Mouse (Mus musculus): ENCODE measurements around the gene Grm1. TPM values are rescaled to one million over a fixed set of nuclear protein-coding genes. Genes with fewer than 3 reads are reported as not detected.

The Grm1 gene
- total and polyA plus RNA-seq, 3 experiments, result not detected

DNA sequence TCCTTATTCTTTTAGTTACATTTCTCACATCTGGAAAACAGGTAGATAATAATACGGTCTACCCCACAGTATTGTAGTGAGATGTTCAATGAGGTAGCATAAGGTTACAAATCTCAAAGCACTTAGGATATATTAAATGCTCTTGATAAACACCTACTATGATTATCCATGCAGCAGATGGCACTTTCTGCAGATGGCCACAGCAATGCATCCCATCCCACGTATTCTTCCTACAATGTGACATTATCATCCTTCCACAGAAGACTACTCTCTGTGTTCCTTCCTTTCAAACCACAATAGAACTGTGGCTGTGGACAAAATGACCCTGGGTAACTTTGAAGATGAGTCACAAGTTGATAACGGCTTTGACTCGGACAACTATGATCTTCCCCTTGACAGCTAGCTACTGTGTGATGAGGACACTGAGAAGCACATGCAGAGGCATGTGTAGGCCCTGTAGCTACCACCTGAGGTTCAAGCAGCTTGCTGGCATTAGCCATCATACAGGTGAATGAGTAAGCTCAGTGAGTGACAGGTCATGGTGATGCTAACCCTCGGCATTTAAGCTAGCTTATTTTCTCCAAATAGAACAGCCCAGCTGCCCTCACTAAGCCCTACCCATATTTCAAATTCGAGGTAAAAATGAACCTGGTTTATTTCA is 117.5 kb downstream of the Grm1 start:
- no peak for DNase-seq

DNA sequence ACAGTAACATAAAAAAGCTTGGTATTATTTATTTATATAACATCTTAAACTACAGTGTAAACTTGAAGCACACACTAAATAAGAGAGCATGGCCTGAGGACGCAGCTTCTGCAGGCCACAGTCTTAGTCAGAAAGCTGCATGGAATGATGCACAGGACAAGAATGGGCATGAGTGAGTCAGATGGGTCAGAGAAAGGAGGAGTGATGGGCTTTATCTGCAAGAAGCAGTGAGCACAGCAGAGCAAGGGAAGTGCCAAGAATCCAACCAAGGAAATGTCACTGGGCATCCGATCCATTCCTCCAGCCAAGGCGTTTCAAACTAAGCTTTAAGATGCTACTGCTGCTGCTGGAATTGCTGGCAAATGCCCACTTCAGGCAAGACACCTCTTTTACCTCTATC is 131.6 kb downstream of the Grm1 start:
- no peak for DNase-seq

DNA sequence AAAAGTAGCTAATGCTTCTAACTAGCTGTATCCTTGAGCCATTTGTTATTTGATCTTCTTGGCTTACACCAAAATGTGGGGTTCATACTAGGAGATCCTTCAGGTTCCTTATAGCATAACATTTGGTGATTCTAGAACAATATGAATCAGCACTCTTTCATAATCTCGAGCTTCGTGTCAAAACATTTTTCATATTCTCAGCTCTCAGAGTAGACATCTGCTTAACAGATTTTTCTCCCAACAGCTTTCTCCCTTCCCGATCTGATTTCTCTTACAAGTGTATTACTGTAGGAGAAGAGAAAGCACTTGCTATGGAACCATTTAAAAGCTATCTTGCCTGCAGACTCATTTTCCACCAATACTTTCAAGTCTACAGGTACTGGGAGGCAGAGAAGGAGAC is 133.0 kb downstream of the Grm1 start:
- no peak for DNase-seq

DNA sequence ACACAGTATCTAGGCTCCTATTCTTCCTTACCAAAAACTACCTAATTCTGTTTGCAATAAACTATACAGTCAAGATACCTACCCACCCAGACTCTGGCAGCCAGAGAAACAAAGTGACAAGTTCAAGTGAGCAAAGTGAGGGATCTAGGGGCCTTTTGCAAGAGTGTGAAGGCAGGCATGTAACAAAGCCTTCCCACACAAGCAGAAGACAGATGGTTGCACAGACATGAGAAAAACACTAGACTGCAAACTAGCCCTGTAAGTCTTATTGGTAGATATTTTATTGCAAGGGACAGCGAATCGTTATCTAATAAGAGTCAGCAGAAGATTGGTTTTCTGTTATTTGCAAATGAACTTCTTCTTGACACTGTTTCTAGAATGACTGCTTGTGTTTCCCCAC is 134.6 kb downstream of the Grm1 start:
- DNase-seq, result no peak

DNA sequence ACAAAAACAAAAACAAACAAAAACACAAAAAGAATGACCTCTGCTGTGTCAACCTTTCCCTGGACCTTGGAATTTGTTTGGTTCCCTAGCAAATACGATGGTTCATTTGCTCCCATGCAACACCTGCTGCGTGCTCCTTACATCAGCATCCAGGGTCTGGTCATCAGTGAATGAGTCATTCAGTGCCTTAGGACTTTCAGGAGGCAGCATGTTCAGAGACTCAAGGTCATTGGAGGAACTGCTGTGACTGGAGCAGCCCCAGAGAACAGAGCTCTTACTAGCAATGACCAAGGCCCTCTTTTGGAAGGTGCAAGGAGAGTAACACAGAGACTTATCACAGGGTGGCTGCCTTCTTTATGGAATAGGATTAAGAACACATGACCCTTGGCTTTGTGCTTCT is 138.2 kb downstream of the Grm1 start:
- DNase-seq, result no peak

DNA sequence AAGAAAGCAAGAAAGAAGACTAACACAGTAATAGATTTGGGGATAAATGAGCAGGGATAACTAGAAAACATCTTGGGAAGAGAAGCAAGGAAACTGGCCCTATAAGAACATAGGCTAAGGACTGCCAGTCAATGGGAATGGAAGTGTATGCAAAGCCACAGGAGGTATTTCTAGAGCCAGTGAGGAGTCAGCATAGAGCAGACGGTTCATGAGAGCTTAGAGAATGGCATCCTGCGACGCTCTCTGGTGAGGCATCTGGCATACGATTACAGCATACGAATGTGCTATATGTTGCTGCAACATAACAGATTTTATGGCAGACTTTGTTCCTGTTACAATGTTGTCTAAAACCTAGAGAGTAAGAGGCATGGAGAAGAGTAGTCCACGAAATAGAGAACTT is 139.9 kb downstream of the Grm1 start:
- no peak for DNase-seq

DNA sequence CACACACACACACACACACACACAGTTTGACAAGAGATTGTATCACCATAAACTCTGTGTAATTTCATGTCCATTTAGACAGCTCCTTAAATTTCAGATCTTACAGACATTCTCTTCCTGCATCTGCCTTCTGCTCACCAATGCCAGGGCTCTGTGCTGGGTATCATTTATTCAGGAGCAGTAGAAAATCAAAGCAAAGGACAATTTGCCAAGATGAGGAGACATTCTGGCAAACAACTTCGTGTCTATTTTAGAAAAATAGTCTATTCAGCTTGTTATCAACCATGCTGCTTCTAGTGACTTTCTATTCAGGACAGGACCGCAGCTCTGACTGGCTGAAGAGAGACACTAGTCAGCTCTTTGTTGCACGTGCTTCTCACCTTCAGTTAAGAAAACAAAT is 146.3 kb downstream of the Grm1 start:
- DNase-seq, result no peak

DNA sequence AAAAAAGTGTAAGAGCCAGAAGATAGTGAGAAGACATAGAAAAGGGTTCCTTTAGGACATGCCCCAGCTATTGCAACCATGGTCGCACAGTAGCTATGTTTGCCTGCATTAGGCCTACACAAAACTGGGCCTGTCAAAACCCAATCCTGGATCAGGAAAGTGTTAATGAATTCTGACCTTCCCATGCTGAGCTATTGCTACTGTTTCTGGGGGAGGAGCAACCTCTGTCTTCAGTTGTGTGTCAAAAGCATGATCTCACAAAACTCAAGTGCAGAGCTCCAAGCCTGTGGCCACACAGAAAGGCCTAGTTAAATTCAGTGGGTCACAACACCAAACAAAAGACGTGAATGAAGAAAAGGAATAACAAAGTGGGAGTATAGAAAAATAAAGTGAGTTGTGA is 152.5 kb downstream of the Grm1 start:
- DNase-seq, result no peak

DNA sequence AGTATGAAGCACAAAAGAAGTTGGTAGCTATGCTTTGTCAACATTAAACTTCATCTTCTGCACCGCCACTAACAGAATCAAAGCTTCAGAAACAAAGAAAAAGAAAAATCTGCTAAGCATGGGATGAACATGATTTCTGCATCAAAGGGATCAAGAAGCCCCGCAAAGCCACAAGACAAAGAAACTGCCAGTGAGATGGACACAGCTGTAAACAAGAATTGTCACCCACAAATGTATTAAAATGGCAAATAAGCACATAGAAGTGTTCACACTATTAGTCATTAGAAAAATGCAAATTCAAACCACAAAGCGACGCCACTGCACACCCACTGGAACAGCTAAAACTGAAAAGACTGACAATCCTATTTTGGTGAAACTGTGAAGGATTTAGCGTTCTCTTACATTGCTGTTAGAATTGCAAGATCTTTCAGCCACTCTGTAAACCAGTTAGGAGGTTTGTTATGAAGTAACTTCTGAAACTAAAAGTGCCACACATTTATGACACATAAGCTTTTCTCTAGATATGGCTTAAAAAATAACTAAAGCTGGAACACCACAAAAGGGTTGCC is 153.3 kb downstream of the Grm1 start:
- DNase-seq, result no peak

DNA sequence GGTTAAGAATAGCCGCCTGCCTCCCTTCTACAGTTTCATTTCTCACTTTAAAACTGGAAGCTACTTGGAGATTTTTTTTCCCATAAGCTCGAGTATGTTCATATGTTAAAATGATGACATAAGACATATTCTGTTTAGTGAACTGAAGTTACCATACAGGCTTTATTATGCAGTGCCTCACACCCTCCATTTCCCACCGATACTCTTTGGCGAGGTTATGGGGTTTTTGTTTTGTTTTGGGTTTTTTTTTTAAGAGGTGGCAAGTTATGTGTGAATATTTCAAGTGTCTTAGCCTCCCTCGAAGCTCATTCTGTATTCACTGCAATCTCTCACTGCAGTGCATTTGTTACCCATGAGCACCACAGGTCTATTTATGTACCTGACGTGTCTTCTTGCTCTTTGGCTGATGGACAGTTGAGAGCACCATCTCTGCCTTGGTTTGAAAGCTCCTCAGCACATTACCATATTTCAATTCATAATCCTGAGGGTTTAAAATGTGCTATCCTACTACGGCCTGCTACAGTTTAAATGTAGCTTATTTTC is 164.2 kb downstream of the Grm1 start:
- no peak for DNase-seq

DNA sequence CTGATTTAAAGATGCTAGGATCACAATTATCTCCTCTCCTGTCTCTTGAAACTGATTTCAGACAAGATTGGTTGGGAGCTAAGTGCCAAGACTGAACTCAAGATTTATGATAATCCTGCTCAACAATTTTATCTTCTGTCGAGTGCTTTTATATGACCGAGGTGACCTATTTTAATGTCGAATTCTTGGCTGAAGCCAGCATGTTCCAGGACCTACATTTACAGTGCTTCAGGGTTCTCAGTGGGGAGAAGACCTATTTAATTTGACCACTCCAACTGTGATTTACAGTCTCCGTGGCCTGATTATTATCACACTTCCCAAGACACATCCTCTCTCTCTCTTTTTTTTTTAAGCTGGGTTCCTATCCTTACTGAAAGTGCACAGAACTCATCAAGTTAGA is 168.5 kb downstream of the Grm1 start:
- no peak for DNase-seq

DNA sequence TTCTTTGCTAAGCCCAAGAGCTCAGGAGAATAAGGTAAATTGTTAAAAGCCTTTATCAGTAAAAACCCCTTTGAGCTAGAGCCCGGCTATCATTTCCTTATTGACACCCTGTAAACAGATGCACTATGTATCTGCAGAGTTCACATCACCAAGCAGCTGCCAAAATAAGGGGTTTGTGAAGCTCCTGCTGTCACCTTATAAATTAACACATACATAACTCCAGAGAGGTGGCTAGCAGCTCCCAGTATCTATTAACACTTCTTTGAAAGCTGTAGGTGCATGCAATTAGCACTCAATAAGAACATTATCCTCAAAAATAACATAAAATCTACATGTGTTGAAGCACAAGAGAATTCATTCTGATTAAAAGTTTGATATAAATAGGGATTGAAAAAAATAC is 191.9 kb downstream of the Grm1 start:
- no peak for DNase-seq

DNA sequence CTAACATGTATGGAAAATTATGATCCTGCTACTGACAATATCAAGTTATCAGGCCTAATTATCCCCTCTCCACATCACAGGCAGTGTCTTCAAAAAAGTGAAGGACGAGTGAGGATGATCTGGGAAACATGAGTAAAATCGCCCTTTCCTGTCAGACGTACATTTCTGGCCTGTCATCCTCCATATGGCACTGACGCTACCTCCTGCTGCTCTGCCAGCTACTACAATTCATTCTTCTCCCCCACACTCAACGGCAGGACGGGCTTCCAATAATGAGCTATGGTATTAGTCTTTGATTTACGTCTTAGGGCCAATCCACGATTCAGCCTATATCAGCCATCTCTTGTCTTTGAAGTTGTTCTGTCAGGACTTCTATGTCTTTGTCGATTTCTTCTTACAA is 193.6 kb downstream of the Grm1 start:
- DNase-seq, result no peak

DNA sequence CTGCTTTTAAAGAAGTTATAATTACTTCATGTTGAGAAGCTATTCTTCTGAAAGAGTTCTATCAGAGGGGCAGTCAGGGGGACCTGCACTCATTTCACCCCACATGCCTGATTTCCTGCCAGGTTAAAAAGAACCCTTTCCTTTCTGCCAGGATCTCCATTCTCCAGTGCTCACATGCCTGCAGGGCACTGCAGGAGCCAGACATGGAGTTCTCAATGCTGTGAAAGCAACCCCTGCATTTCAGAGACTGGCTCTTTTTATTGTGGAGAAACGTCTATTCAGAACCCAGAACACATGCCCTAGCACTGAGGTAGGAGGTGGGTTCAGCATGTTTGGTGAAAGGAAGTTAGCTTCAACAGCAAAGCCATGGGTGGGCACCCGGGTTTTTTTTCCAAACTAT is 197.2 kb downstream of the Grm1 start:
- no peak for DNase-seq

DNA sequence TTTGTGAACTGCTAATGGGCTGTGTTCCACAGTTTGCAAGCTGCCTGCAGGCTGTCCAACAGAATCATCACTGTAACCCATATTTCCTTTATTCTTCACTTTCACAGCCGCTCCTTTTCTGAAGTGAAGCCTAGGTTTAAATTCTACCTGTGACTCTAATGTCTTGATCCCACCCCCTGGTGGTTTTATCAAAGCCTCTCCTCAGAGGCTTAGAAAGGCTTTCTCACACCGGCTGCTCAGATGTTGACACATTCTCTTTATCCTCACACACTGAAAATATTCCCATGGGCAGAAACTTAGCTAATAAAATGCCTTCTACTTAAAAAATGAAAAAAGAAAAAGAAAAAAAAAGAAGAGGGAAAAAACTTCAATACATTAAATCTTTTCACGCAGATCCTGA is 210.0 kb downstream of the Grm1 start:
- DNase-seq, result no peak

DNA sequence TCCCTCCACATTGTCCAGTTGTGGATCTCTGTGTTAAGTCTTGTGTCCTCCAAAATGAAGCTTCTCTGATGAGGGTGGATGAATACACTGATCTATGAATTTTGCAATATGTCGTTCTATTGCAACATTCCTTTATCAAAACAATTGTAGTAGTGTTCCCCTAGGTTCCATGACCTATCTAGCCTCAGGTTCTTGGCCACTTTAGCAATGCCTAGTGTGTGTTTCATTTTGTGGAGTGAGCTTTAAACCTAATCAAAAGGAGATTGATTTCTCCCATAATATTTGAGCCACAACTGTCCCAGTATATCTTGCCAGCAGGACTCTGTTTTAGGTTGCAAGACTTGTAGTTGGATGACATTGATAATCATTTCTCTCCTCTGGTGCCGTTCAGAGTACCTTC is 211.9 kb downstream of the Grm1 start:
- no peak for DNase-seq

DNA sequence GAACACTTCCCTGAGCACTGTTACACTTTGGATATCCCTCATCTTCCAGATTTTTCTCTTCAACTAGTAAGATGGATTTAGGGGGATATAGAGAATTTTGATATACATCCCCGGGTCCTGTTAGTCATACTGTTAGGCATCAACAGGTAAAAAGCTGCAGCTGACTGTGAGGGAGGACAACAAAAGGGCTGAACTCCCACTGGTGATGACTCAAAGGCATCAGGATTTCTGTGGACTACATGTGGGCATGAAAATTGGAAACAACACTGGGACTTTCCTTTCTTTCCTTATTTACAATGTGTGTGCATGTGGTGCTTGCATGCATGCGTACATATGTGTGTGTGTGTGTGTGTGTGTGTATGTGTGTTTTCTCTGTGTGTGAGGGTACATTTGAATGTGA is 215.9 kb downstream of the Grm1 start:
- no peak for DNase-seq

DNA sequence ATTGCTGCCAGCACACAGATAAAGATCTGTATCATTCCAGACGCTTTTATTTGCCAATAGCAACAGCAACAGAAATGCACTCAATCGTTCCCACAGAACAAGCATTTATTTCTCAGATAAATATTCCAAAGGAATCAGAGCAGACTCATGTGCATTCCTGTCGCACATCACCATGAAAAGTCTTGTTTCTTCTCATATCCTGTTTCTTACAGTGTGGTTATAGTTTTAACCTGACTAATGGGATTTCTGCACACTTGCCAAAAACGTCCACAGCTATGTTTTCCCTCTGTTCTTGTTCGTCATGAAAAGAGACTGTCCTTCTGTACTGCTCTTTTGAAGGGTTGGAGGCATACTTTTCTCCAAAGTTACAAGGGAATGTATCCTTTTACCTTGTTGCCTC is 217.4 kb downstream of the Grm1 start:
- DNase-seq, result no peak

DNA sequence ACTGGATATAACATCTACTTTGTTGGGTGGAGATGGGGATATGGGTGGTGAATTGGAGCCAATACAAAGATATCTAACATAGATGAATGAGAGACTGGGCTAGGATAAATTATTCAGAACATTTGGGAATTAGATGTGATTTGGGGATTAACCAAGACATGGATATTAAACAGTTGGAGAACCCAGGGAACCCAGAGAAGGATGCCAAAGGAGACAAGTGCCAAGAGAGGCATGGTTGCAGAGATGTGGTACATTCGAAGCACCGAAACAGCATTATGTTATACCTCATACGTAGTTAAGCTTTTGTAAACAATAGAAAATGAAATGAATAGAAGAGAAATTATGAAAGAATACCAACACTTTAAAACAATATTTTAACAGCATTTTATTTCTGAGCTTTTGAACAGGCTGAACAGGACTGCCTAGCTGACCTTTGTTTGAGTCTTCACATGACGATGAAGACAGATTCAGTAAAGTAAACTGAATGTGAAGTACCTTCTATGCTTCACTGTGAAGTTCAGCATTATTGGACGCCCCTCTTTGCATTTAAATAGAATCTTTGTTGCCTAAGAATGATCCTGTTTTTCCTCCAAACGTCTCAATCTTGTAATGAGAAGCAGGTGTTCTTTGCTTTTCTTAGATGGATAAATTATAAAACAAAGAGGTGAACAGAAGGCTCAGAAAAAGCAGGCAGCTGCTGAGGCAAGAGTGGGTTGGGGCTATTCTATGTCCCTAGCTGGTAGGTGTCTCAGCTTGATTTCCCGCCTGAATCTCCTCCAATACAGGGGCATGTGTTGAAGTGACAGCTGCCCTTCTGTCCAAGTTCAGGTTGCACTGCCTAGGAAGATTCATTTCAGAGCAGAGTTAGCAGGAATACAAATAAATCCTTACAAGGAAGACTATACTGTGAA is 234.5 kb downstream of the Grm1 start:
- no peak for DNase-seq

DNA sequence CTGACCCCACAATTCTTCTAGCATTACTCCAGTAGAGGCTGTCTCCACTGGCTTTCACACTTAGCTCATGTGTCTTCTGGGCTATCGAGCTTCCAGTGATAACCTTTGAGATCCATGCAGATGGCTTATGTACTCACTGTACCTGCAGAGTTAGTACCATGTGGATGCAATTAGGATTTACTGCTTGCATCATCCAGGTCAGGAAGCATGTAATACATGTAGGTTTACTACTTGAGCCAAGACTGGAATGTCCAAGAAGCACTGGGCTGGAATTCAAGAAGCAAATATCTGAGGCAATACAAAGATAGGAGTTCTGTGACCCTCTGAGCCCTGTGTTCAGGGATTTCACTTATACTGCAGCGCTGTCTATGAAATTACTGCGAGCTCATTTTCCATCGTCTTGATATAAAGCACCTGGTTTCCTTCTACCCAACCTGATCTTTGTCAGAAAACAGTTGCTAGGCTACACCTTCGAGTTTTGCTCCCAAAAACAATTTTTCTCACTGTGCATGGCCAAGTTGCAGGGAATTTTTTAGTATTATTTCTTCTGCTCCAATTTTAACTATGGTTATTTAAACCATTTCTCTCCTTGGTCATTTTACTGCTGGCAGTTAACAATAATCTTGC is 237.0 kb downstream of the Grm1 start:
- DNase-seq, result no peak

DNA sequence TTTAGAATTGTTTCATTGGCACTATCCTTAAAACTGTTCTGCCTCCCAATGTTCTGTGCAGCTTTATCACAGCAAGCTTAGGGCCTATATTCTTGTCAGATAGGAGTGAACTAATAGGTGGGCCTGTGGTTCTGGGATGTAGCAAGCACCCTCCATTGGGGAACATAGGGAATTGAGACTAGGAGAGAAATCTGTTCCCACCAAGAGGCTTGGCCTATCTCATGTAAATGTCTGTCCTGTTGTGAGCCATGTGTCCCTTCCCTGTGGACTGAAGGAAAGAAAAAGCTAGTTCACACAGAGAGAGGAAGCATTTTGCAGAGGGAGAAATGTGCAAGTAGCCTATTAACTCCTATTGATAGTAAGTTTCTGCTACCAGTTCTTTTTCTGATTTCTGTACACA is 246.8 kb downstream of the Grm1 start:
- no peak for DNase-seq

DNA sequence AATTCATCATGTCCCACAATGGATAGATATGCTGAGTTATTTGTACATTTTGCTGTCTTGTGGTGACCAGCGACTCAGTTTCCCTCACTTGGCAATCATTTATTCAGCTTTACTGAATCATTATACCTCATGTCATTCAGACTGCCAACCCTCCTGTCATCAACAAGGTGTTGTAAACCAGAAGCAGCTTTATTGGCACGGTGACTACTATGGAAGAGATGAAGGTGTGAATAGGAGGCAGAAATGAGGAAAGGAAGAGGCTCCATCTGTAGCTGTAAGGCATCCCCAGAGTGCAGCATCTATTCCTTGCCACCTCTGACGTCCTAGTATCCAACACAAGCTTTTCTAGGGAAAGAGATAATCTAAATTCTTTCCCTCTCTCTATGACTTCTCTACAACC is 247.3 kb downstream of the Grm1 start:
- DNase-seq, result no peak

DNA sequence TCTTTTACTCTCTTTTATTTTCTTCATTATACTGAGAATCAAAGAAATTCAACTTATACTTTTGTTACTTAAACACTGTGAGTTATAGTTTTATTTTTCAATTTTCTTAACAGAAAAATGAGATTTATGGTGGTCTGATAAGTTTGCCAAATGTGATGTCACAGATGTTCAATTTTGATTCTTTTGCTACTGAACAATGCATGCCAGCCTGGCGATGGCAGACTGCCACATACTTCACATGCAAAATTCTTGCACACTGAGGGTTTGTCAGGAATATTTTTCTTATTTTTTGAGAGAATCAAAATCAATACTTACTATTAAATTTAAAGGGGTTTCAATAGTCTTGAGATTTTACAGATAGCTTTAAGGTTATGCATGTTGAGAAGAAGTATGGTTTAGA is 251.0 kb downstream of the Grm1 start:
- DNase-seq, result no peak

All from adrenal gland, adult 2 months (tissue).